Mouse (Mus musculus) midbrain, embryonic 14.5 days (tissue): ENCODE data around the gene Tmem132b. TPM values are rescaled to one million over a fixed set of nuclear protein-coding genes. Genes with fewer than 3 reads are reported as not detected.

ENCODE experiments used
- ATAC-seq: fragments of 200-750 bp; cut with Nextera tagmentation; 2 replicates; pipeline ENCODE4 v1.8.0; 2017; ENCODE audit warnings: moderate number of reproducible peaks, moderate library complexity; ENCODE audit not compliant: low FRiP score, low TSS enrichment
- DNase-seq: peaks from one replicate; pipeline ENCODE4 v3.0.0-alpha.2; 2015
- H3K27ac ChIP-seq: fragments of 300-500 bp; sonication (generic); replicated peaks from 2 replicates; pipeline ENCODE4 v1.5.1; 2014; ENCODE audit warnings: mild to moderate bottlenecking, low read depth, low read length, moderate library complexity
- H3K27me3 ChIP-seq: fragments of 300-500 bp; sonication (generic); 2 replicates; pipeline ENCODE4 v1.6.1; 2014; ENCODE audit warnings: low read length, control low read depth, mixed read lengths; ENCODE audit not compliant: control insufficient read depth, insufficient read depth
- H3K36me3 ChIP-seq: fragments of 300-500 bp; sonication (generic); 2 replicates; pipeline ENCODE4 v1.6.1; 2014; ENCODE audit warnings: low read length, control low read depth; ENCODE audit not compliant: control insufficient read depth, insufficient read depth
- H3K4me1 ChIP-seq: fragments of 300-500 bp; sonication (generic); 2 replicates; pipeline ENCODE4 v1.6.1; 2014; ENCODE audit warnings: mild to moderate bottlenecking, antibody characterized with exemption, low read length, control low read depth; ENCODE audit not compliant: control insufficient read depth, insufficient read depth
- H3K4me2 ChIP-seq: fragments of 300-500 bp; sonication (generic); 2 replicates; pipeline ENCODE4 v1.6.1; 2014; ENCODE audit warnings: mild to moderate bottlenecking, low read length, moderate library complexity
- H3K4me3 ChIP-seq: fragments of 300-500 bp; sonication (generic); replicated peaks from 2 replicates; pipeline ENCODE4 v1.5.1; 2014; ENCODE audit warnings: low read depth, low read length
- H3K9ac ChIP-seq: fragments of 300-500 bp; sonication (generic); replicated peaks from 2 replicates; pipeline ENCODE4 v1.6.1; 2014; ENCODE audit warnings: mild to moderate bottlenecking, low read length, moderate library complexity
- H3K9me3 ChIP-seq: fragments of 300-500 bp; sonication (generic); 2 replicates; pipeline ENCODE4 v1.6.1; 2016; ENCODE audit warnings: low read length, control low read depth, mixed read lengths; ENCODE audit not compliant: control insufficient read depth
- WGBS: fragments of 180-500 bp; shearing (Covaris S2); extraction: QIAGEN DNeasy Blood & Tissue Kit; methylation state at CpG from one replicate; pipeline ENCODE4 v1.1.7; 2014; 5-methylcytosine and 5-hydroxymethylcytosine counted together
- polyA plus RNA-seq: library from polyadenylated mRNA; unstranded; fragments of >200 nt; fragmentation: Nextera tagmentation; extraction: Ambion mirVana; gene quantifications from 2 replicates; pipeline ENCODE4 v1.2.1, GENCODE M21; 2014

The Tmem132b gene
- polyA plus RNA-seq, 1 experiment from 2014 or later: 4.9 TPM

- H3K4me3 ChIP-seq: no peak overlapping the region
- 85% methylated on average over 10 of the region's 10 CpGs for whole genome bisulfite sequencing
Measured at GRCm38 (mm10) chr5:125491107-125491506, 40.5 kb upstream of the Tmem132b start.

GRCm38 (mm10) chr5:125492379-125493092 is 39.0 kb upstream of the Tmem132b start:
- no peak for ATAC-seq
- no peak overlapping the region for H3K9ac ChIP-seq
- H3K36me3 ChIP-seq: peaks cover 55% of the 10 kb centered on the region
- DNase-seq: peak; percentile 8
- 53% methylated on average over 17 of the region's 17 CpGs for WGBS
- H3K27me3 ChIP-seq: no peaks in the 10 kb centered on the region
- no peak overlapping the region for H3K4me3 ChIP-seq
- no peak overlapping the region for H3K27ac ChIP-seq
- no peaks in the 10 kb centered on the region for H3K4me1 ChIP-seq
- H3K9me3 ChIP-seq: no peaks in the 10 kb centered on the region
- no peak overlapping the region for H3K4me2 ChIP-seq

More at GRCm38 (mm10) chr5:125491107-125491506, 40.5 kb upstream of the Tmem132b start:
- no peak overlapping the region for H3K4me2 ChIP-seq
- peaks cover 59% of the 10 kb centered on the region for H3K36me3 ChIP-seq
- ATAC-seq (no peak), DNase-seq (no peak)
- no peaks in the 10 kb centered on the region for H3K4me1 ChIP-seq
- no peak overlapping the region for H3K9ac ChIP-seq
- H3K27ac ChIP-seq: no peak overlapping the region
- no peaks in the 10 kb centered on the region for H3K9me3 ChIP-seq
- H3K27me3 ChIP-seq: no peaks in the 10 kb centered on the region

- no peak for ATAC-seq
- Histone ChIP-seq H3K4me2 (no peak overlapping the region), H3K36me3 (peaks cover 55% of the 10 kb centered on the region), H3K4me1 (no peaks in the 10 kb centered on the region), H3K9ac (no peak overlapping the region), H3K27ac (no peak overlapping the region), H3K4me3 (no peak overlapping the region), H3K9me3 (no peaks in the 10 kb centered on the region), H3K27me3 (no peaks in the 10 kb centered on the region)
- no peak for DNase-seq
- WGBS: 61% methylated on average over 5 of the region's 5 CpGs
Measured at GRCm38 (mm10) chr5:125493093-125493423, 38.5 kb upstream of the Tmem132b start.

- no peak overlapping the region for H3K27ac ChIP-seq
- no peak overlapping the region for H3K9ac ChIP-seq
- ATAC-seq: no peak
- 93% methylated on average over 10 of the region's 10 CpGs for WGBS
- DNase-seq: no peak
- no peaks in the 10 kb centered on the region for H3K4me1 ChIP-seq
- H3K9me3 ChIP-seq: no peaks in the 10 kb centered on the region
- peaks cover 57% of the 10 kb centered on the region for H3K36me3 ChIP-seq
- H3K27me3 ChIP-seq: no peaks in the 10 kb centered on the region
- no peak overlapping the region for H3K4me2 ChIP-seq
- H3K4me3 ChIP-seq: no peak overlapping the region
Measured at GRCm38 (mm10) chr5:125495655-125496054, 35.9 kb upstream of the Tmem132b start.

GRCm38 (mm10) chr5:125497821-125498600 is 33.6 kb upstream of the Tmem132b start:
- no peaks in the 10 kb centered on the region for H3K27me3 ChIP-seq
- ATAC-seq: peak; percentile 37; the same call in 1 of the 2 replicates
- no peaks in the 10 kb centered on the region for H3K9me3 ChIP-seq
- peak overlapping the region; percentile 37; the same call in 1 of the 2 replicates for H3K27ac ChIP-seq
- H3K4me3 ChIP-seq: no peak overlapping the region
- H3K4me2 ChIP-seq: no peak overlapping the region
- peaks cover 40% of the 10 kb centered on the region for H3K36me3 ChIP-seq
- 64% methylated on average over 12 of the region's 12 CpGs for WGBS
- no peaks in the 10 kb centered on the region for H3K4me1 ChIP-seq
- peak; percentile 88 for DNase-seq
- H3K9ac ChIP-seq: peak overlapping the region; percentile 3; the same call in 1 of the 2 replicates

- H3K9me3 ChIP-seq: no peaks in the 10 kb centered on the region
- no peak overlapping the region for H3K4me3 ChIP-seq
- H3K4me1 ChIP-seq: no peaks in the 10 kb centered on the region
- H3K27ac ChIP-seq: no peak overlapping the region
- no peak overlapping the region for H3K9ac ChIP-seq
- peaks cover 35% of the 10 kb centered on the region for H3K36me3 ChIP-seq
- no peak for DNase-seq
- WGBS: 88% methylated on average over 6 of the region's 6 CpGs
- H3K27me3 ChIP-seq: no peaks in the 10 kb centered on the region
- no peak overlapping the region for H3K4me2 ChIP-seq
- no peak for ATAC-seq
Measured at GRCm38 (mm10) chr5:125501505-125501904, 30.1 kb upstream of the Tmem132b start.

GRCm38 (mm10) chr5:125502186-125502585 is 29.4 kb upstream of the Tmem132b start:
- H3K4me2 ChIP-seq: no peak overlapping the region
- WGBS: 58% methylated on average over 3 of the region's 3 CpGs
- no peak overlapping the region for H3K27ac ChIP-seq
- H3K9me3 ChIP-seq: no peaks in the 10 kb centered on the region
- no peak for DNase-seq
- no peak overlapping the region for H3K9ac ChIP-seq
- no peaks in the 10 kb centered on the region for H3K27me3 ChIP-seq
- H3K4me1 ChIP-seq: no peaks in the 10 kb centered on the region
- peaks cover 35% of the 10 kb centered on the region for H3K36me3 ChIP-seq
- ATAC-seq: no peak
- no peak overlapping the region for H3K4me3 ChIP-seq

GRCm38 (mm10) chr5:125503628-125504027 is 27.9 kb upstream of the Tmem132b start:
- ATAC-seq: no peak
- 95% methylated on average over 6 of the region's 6 CpGs for WGBS
- H3K27ac ChIP-seq: no peak overlapping the region
- H3K36me3 ChIP-seq: peaks cover 44% of the 10 kb centered on the region
- H3K9ac ChIP-seq: no peak overlapping the region
- no peaks in the 10 kb centered on the region for H3K27me3 ChIP-seq
- no peak overlapping the region for H3K4me2 ChIP-seq
- no peak for DNase-seq
- no peak overlapping the region for H3K4me3 ChIP-seq
- H3K9me3 ChIP-seq: no peaks in the 10 kb centered on the region
- H3K4me1 ChIP-seq: no peaks in the 10 kb centered on the region

GRCm38 (mm10) chr5:125504692-125505091 is 26.9 kb upstream of the Tmem132b start:
- Histone ChIP-seq H3K36me3 (peaks cover 48% of the 10 kb centered on the region), H3K27me3 (no peaks in the 10 kb centered on the region), H3K9me3 (no peaks in the 10 kb centered on the region), H3K4me3 (no peak overlapping the region), H3K27ac (no peak overlapping the region), H3K9ac (no peak overlapping the region), H3K4me1 (no peaks in the 10 kb centered on the region), H3K4me2 (no peak overlapping the region)
- no peak for ATAC-seq
- DNase-seq: no peak
- 61% methylated on average over 11 of the region's 11 CpGs for WGBS
